Mouse (Mus musculus): ENCODE measurements around the gene Kcns1.

GRCm38 (mm10) chr2:164177831-164178230 lies 6.9 kb upstream of the Kcns1 start:
- TF ChIP-seq CTCF (IDR thresholded peaks at IDR 0.05; ENCODE audit: control insufficient read depth, insufficient read depth, low read length) (no peak), POLR2A (IDR thresholded peaks at IDR 0.05; ENCODE audit: borderline replicate concordance, control insufficient read depth, low read depth, low read length) (no peak)
